Mouse (Mus musculus) right cerebral cortex, postnatal 36 days (tissue): ENCODE results near the gene Clic1.

Experiments used
- DNase-seq, 2 experiments: peaks; one replicate each; pipeline ENCODE4 v3.0.0; 2022; ENCODE audit warnings: low spot score in 2 of 2, mixed read lengths in 1 of 2

Gene Clic1

GRCm38 (mm10) chr17:35063466-35063865 lies 13.7 kb downstream of the Clic1 start:
- DNase-seq, result no peak

GRCm38 (mm10) chr17:35064378-35064877 lies 14.7 kb downstream of the Clic1 start:
- no peak for DNase-seq

GRCm38 (mm10) chr17:35064951-35065947 lies 15.5 kb downstream of the Clic1 start, which contains the start of gene Ly6g6c:
Gene Ly6g6c, plus strand, starts transcription at chr17:35065388.
- DNase-seq, result no peak

- no peak for DNase-seq
Measured at GRCm38 (mm10) chr17:35066084-35066483, 16.3 kb downstream of the Clic1 start, which contains the start of gene Mpig6b. Gene Mpig6b, minus strand, starts transcription at chr17:35066184.

- DNase-seq, result no peak
Measured at GRCm38 (mm10) chr17:35068213-35068914, 18.6 kb downstream of the Clic1 start.

GRCm38 (mm10) chr17:35070556-35071229 lies 20.9 kb downstream of the Clic1 start:
- no peak for DNase-seq

- DNase-seq, result no peak
Measured at GRCm38 (mm10) chr17:35071454-35071853, 21.7 kb downstream of the Clic1 start.

GRCm38 (mm10) chr17:35074097-35074496 lies 24.3 kb downstream of the Clic1 start:
- no peak for DNase-seq

GRCm38 (mm10) chr17:35076507-35077176 lies 26.9 kb downstream of the Clic1 start, which contains the start of gene Ly6g6e:
Gene Ly6g6e, plus strand, starts transcription at chr17:35076902.
- DNase-seq, result no peak

- no peak for DNase-seq
Measured at GRCm38 (mm10) chr17:35077285-35077684, 27.5 kb downstream of the Clic1 start.

- DNase-seq, result no peak
Measured at GRCm38 (mm10) chr17:35077786-35078233, 28.0 kb downstream of the Clic1 start, which contains the start of gene Ly6g6d. Gene Ly6g6d, minus strand, starts transcription at chr17:35078065.

- DNase-seq, result no peak
Measured at GRCm38 (mm10) chr17:35079778-35080177, 30.0 kb downstream of the Clic1 start.

- no peak for DNase-seq
Measured at GRCm38 (mm10) chr17:35080248-35080647, 30.5 kb downstream of the Clic1 start.

- DNase-seq, result no peak
Measured at GRCm38 (mm10) chr17:35080710-35081109, 30.9 kb downstream of the Clic1 start.

- DNase-seq, result no peak
Measured at GRCm38 (mm10) chr17:35082841-35083576, 33.2 kb downstream of the Clic1 start.

- no peak for DNase-seq
Measured at GRCm38 (mm10) chr17:35083929-35084497, 34.2 kb downstream of the Clic1 start.

- DNase-seq, result no peak
Measured at GRCm38 (mm10) chr17:35085208-35085865, 35.6 kb downstream of the Clic1 start, which contains the start of gene Ly6g6f. Gene Ly6g6f, minus strand, starts transcription at chr17:35085610.

GRCm38 (mm10) chr17:35088151-35088550 lies 38.4 kb downstream of the Clic1 start:
- no peak for DNase-seq
